In the genomic region with DNA sequence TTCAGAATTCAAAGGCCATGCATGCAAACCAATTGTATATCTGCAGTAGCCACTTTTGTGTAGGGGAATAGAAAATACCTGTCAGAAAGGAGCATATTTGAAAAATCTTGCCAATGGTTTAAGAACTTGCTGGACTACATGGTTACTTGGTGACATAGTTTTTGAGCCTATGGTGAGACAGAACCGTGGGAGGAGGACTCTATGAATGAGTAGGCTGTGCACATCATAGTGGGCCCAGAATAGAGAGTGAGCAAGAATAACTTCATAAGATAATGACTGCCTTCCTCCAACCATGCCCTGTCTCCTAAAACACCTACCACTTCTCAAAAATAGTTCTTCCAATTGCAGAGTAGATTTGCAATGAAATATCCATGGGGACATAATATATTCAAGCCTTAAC, we compare ENCODE assay signal across 16 mouse cellular contexts.
"Had no signal": no experiment of that assay in that cellular context is flagged by ENCODE, and none has a peak within 500 bp of the region (broad histone marks: within the 10 kb centered on the region; RNA-seq: fewer than 3 reads in every experiment).

No protein-coding gene starts in this region.

- DNase-seq: liver, postnatal 0 days; lung, adult 2 months; lung, postnatal 14 days; lung, postnatal 36 days; thymus, adult 18-20 months; thymus, postnatal 14 days; thymus, postnatal 36 days had no signal

- ATAC-seq: liver, postnatal 0 days; lung, postnatal 0 days; midbrain, embryonic 13.5 days; midbrain, embryonic 15.5 days had no signal

- H3K27ac ChIP-seq: lung, embryonic 15.5 days; macrophage; midbrain, embryonic 13.5 days; midbrain, embryonic 15.5 days; neural tube, embryonic 12.5 days; stomach, embryonic 15.5 days; stomach, postnatal 0 days had no signal

- H3K4me3 ChIP-seq: lung, embryonic 15.5 days; megakaryocyte, embryonic 14.5 days; midbrain, embryonic 13.5 days; midbrain, embryonic 15.5 days; neural tube, embryonic 12.5 days; stomach, embryonic 15.5 days had no signal
